Mouse (Mus musculus) ES-Bruce4 (cell line): Measurements from ENCODE around the gene AI837181. TPM values are rescaled to one million over a fixed set of nuclear protein-coding genes. Genes with fewer than 3 reads are reported as not detected.

ENCODE experiments used
- H3K27ac ChIP-seq: 2 replicates; pipeline ENCODE4 v1.5.1; 2012; ENCODE audit warnings: low read length, inconsistent platforms; ENCODE audit not compliant: insufficient read depth
- H3K27me3 ChIP-seq: 2 replicates; pipeline ENCODE4 v1.6.1; 2012; ENCODE audit warnings: mild to moderate bottlenecking, low read length, inconsistent platforms; ENCODE audit not compliant: control insufficient read depth, poor library complexity, insufficient read depth, severe bottlenecking
- H3K36me3 ChIP-seq: 2 replicates; pipeline ENCODE4 v1.6.1; 2012; ENCODE audit warnings: inconsistent platforms, mild to moderate bottlenecking, low read length, moderate library complexity; ENCODE audit not compliant: control insufficient read depth, poor library complexity, insufficient read depth, severe bottlenecking
- H3K4me1 ChIP-seq: one replicate; pipeline ENCODE4 v1.8.1; 2011; ENCODE audit warnings: low read length; ENCODE audit not compliant: control insufficient read depth, insufficient read depth
- H3K4me3 ChIP-seq: 2 replicates; pipeline ENCODE4 v1.5.1; 2011; ENCODE audit warnings: low read depth, mild to moderate bottlenecking, low read length
- H3K9ac ChIP-seq: 2 replicates; pipeline ENCODE4 v1.6.1; 2012; ENCODE audit warnings: low read depth, mild to moderate bottlenecking, inconsistent platforms; ENCODE audit not compliant: poor library complexity, severe bottlenecking
- H3K9me3 ChIP-seq: replicated peaks from 2 replicates; pipeline ENCODE4 v1.6.1; 2012; ENCODE audit warnings: mild to moderate bottlenecking, low read length, inconsistent platforms; ENCODE audit not compliant: control insufficient read depth, poor library complexity, insufficient read depth, severe bottlenecking
- CTCF ChIP-seq: IDR thresholded peaks from one replicate; pipeline ENCODE4 v1.8.1; 2011; ENCODE audit warnings: low read depth, low read length
- EP300 ChIP-seq: IDR thresholded peaks from 2 replicates; pipeline ENCODE4 v1.6.1; 2011; ENCODE audit warnings: low read depth, low read length; ENCODE audit not compliant: insufficient read depth
- POLR2A ChIP-seq: IDR thresholded peaks from one replicate; pipeline ENCODE4 v1.8.1; 2011; ENCODE audit warnings: low read length; ENCODE audit not compliant: insufficient read depth
- polyA plus RNA-seq: library from polyadenylated mRNA; stranded (reverse); fragments of >200 nt; gene quantifications from 2 replicates; pipeline ENCODE4 v1.2.4, GENCODE M21; 2011; ENCODE audit warnings: low read depth; ENCODE audit not compliant: missing spikeins, insufficient read depth, insufficient read length

The AI837181 gene
- polyA plus RNA-seq, 1 experiment, result 17.5 TPM

DNA sequence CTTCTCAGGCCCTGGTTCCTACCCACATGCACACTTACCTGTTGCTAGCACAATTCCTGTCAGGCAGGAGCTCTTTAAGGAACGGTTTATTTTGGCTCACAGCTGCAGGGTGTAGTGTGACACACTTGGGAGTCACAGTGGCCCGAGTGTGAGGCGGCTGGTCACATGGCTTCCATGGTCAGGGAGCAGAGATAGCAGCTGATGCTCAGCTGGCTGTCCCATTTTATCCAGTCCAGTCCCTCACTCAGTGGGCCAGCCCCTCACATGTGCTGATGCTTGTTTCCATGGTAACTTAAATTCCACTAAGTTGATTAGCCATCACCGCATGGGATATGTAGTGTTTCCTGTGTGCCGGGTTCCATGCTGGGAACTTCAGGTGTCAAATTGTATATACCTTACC, 13.0 kb upstream of the AI837181 start:
- Histone ChIP-seq H3K4me3 (no peak overlapping the region), H3K36me3 (no peaks in the 10 kb centered on the region), H3K4me1 (peaks cover 3% of the 10 kb centered on the region), H3K27ac (no peak overlapping the region), H3K9ac (no peak overlapping the region), H3K9me3 (no peaks in the 10 kb centered on the region), H3K27me3 (no peaks in the 10 kb centered on the region)
- TF ChIP-seq CTCF (no peak), EP300 (no peak), POLR2A (no peak)

DNA sequence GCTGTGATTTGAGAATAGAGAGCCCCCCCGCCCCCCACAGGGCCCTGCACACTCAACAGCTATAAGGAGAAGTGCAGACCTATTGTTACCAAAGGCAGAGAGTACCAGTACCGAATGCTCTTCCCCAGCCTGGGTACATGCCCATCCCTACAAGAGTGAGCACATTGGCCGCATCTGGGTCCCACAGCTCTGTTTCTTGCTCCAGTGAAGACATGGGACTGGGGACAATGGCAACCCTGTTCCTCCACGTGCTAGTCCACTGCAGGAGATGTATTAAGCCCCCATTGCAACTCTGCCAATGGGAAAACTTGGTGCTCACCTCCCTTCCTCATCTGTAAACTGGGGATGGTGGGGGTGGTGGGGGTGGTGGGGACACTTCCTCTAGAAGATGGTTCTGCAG, 11.1 kb upstream of the AI837181 start:
- H3K9ac ChIP-seq, result no peak overlapping the region
- no peaks in the 10 kb centered on the region for H3K27me3 ChIP-seq
- H3K4me1 ChIP-seq, result no peaks in the 10 kb centered on the region
- no peaks in the 10 kb centered on the region for H3K9me3 ChIP-seq
- H3K27ac ChIP-seq, result no peak overlapping the region
- TF ChIP-seq POLR2A (no peak), EP300 (no peak), CTCF (no peak)
- H3K4me3 ChIP-seq, result no peak overlapping the region
- H3K36me3 ChIP-seq, result no peaks in the 10 kb centered on the region

DNA sequence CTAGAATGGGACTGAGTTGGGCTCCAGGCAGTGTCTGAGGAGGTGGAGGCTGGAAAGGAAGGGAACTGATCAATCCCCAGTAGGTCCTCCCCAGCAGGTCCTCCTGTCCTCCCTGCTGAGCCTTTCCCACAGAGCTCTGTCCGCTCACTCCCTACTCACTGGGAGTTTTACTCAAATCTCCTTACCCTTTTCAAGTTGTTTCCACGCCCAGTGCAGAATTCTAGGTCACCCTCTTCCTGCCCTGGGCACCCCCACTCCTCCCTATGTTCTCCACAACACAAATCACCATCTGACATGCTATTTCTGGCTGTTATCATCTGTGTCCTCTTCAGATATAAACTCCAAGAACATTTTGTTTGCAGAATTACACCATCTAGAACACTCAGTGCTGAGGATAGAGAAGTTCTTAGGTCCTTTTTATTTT, 10.4 kb upstream of the AI837181 start:
- Histone ChIP-seq H3K4me3 (no peak overlapping the region), H3K27ac (no peak overlapping the region), H3K36me3 (no peaks in the 10 kb centered on the region), H3K9ac (no peak overlapping the region), H3K9me3 (no peaks in the 10 kb centered on the region), H3K4me1 (no peaks in the 10 kb centered on the region), H3K27me3 (no peaks in the 10 kb centered on the region)
- TF ChIP-seq CTCF (no peak), EP300 (no peak), POLR2A (no peak)

DNA sequence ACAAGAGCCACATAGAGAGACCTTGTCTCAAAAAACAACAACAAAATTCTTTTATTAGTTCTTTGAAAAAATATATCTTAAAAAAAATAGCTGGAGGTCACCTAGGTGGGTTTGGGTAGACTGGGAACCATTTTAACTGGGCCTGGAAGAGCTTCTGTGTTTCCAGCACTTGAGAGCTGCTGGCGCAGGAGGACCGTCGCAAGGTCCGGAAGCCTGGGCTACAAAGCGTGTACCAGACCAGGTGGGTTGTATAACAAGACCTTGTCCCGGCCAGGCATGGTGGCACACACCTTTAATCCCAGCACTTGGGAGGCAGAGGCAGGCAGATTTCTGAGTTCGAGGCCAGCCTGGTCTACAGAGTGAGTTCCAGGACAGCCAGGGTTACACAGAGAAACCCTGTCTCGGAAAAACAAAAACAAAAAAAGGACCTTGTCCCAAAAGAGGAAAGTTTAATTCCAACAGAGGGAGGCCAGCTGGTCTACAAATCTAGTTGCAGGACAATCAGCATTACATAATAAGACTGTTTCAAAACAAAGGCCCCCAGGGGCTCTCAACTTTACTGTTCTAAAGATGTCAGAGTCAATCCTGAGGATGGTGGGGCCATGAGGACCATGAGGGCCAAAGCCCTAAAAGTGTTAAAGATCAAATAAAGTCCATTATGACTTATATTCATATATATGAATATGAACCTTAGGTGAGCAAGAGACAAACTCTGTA, 6.0 kb upstream of the AI837181 start:
- Histone ChIP-seq H3K27me3 (no peaks in the 10 kb centered on the region), H3K27ac (no peak overlapping the region), H3K4me1 (no peaks in the 10 kb centered on the region), H3K9me3 (no peaks in the 10 kb centered on the region), H3K36me3 (no peaks in the 10 kb centered on the region), H3K9ac (no peak overlapping the region), H3K4me3 (no peak overlapping the region)
- no peak for TF ChIP-seq POLR2A
- TF ChIP-seq CTCF, result no peak
- TF ChIP-seq EP300, result no peak

DNA sequence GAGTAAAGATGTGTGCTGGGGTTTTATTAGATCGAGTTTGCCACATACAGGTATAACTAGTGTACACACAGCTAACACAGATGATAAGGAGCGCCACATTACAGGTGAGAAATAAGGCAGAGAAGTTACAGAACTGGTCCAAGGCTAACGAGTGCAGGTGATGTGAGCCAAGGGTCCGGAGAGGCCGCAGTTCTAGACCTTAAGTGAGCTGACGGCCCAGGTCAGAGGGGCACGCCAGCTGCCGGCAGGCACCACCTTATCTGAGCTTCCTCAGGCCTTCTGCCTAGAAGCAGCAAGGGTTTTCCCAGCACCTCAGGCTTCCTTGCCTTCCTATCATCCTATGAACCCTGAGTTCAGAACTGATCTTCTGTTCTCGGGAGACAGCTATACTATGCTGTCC, 5.3 kb upstream of the AI837181 start:
- no peak overlapping the region for H3K9ac ChIP-seq
- no peak overlapping the region for H3K4me3 ChIP-seq
- H3K9me3 ChIP-seq, result no peaks in the 10 kb centered on the region
- no peak overlapping the region for H3K27ac ChIP-seq
- no peak for TF ChIP-seq CTCF
- TF ChIP-seq POLR2A, result no peak
- no peak for TF ChIP-seq EP300
- H3K27me3 ChIP-seq, result no peaks in the 10 kb centered on the region
- H3K36me3 ChIP-seq, result no peaks in the 10 kb centered on the region
- H3K4me1 ChIP-seq, result no peaks in the 10 kb centered on the region

DNA sequence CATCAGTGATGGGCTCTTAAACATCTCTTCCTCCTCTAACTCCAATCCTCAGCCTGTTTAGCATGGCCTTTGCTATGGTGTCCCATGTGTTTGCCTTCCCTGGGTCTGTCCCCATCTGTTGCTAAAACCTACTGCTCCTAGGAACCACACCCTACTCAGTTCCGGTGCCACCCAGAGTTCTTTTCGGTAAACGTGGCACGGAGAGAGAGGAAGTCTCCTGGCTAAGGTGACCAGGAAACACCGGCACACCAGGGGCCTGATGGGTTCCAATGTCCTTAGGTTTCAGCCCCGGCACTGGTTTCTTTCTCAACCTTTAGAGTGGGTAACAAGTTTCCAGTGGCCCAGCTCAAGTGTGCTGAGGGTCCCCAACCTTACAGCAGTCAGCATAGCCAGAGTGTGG, 4.4 kb upstream of the AI837181 start:
- Histone ChIP-seq H3K36me3 (no peaks in the 10 kb centered on the region), H3K4me3 (no peak overlapping the region), H3K4me1 (no peaks in the 10 kb centered on the region), H3K27me3 (no peaks in the 10 kb centered on the region), H3K9ac (no peak overlapping the region), H3K27ac (no peak overlapping the region), H3K9me3 (no peaks in the 10 kb centered on the region)
- no peak for TF ChIP-seq POLR2A
- TF ChIP-seq EP300, result no peak
- TF ChIP-seq CTCF, result no peak
